Mouse (Mus musculus): Measurements from ENCODE around the gene Mmp13. TPM values are rescaled to one million over a fixed set of nuclear protein-coding genes. Genes with fewer than 3 reads are reported as not detected.

Mmp13 gene
- polyA plus RNA-seq, 1 experiment from 2014 or later, result not detected

Other genes starting within 250 kb of the Mmp13 start
- gene Dync2h1, start 88.1 kb upstream of the Mmp13 start, polyA plus RNA-seq (2015; fragmentation: Nextera tagmentation; extraction: Ambion mirVana), result 18.5 and 19.8 TPM in 2 replicates
- 92.2 and 99.8 TPM in 2 replicates for gene Dcun1d5, start 88.0 kb upstream of the Mmp13 start, polyA plus RNA-seq (2015; fragmentation: Nextera tagmentation; extraction: Ambion mirVana)
- not detected in 2 replicates for gene Mmp12, start 71.9 kb downstream of the Mmp13 start, polyA plus RNA-seq (2015; fragmentation: Nextera tagmentation; extraction: Ambion mirVana)
- not detected in 2 replicates for gene Mmp1b, start 115.5 kb downstream of the Mmp13 start, polyA plus RNA-seq (2015; fragmentation: Nextera tagmentation; extraction: Ambion mirVana)
- gene Mmp3, start 173.3 kb downstream of the Mmp13 start, polyA plus RNA-seq (2015; fragmentation: Nextera tagmentation; extraction: Ambion mirVana), result not detected in 2 replicates
- gene Mmp10, start 229.8 kb downstream of the Mmp13 start, polyA plus RNA-seq (2015; fragmentation: Nextera tagmentation; extraction: Ambion mirVana), result not detected in 2 replicates

All from hindbrain, embryonic 15.5 days (tissue).